Mouse (Mus musculus): ENCODE measurements at regions not wholly inside any gene's neighbourhood (a gene's known extent, or its start where the extent isn't known, plus 50 kb on each side); places are given as distances from the start of the nearest gene placed in this dataset.

DNA sequence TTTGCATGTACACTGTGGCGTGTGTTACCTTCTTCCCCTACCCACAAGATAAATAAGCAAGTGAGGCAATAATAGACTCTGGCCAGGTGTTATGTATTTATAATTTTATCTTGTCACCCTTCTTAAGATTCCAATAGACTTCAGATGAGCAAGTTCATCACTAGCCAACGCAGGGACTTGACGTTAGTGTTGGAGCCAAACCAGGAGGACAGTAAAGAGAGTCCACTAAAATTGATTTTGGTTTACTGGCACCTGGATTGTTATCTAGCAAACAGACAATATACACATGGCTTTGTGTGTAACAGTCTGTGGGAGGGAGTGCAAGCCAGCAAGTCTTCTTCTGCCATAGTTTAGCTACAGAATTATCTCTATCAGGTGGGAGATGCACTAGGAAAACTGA lies 236.0 kb downstream of the Ndfip2 start:
- no peak for TF ChIP-seq CTCF (IDR thresholded peaks at IDR 0.05; ENCODE audit: low read depth)
- no peaks in the 10 kb centered on the region for H3K9me3 ChIP-seq (replicated peaks; ENCODE audit: low read length)
- H3K9ac ChIP-seq (ENCODE audit: low read depth, low read length) = no peak overlapping the region
- no peak for DNase-seq (ENCODE audit: low spot score)
- ATAC-seq (replicated peaks; ENCODE audit: low FRiP score, low read depth) = no peak
- WGBS = 86% methylated on average over 3 of the region's 3 CpGs
- H3K27ac ChIP-seq = no peak overlapping the region
- no peaks in the 10 kb centered on the region for H3K36me3 ChIP-seq (ENCODE audit: insufficient read depth, low read length)
- H3K27me3 ChIP-seq (ENCODE audit: insufficient read depth, low read length) = no peaks in the 10 kb centered on the region
- H3K4me2 ChIP-seq (ENCODE audit: low read length) = no peak overlapping the region
- H3K4me1 ChIP-seq (replicated peaks; ENCODE audit: insufficient read depth, low read length) = 0 out of 2 replicates have a peak, but pooled peaks cover 5% of the 10 kb centered on the region
- H3K4me3 ChIP-seq (replicated peaks; ENCODE audit: low read depth, low read length) = no peak overlapping the region

GRCm38 (mm10) chr14:105490158-105490557 lies 231.8 kb downstream of the Ndfip2 start:
- no peak overlapping the region for H3K27ac ChIP-seq
- no peak overlapping the region for H3K4me3 ChIP-seq (replicated peaks; ENCODE audit: low read depth, low read length)
- H3K4me1 ChIP-seq (replicated peaks; ENCODE audit: insufficient read depth, low read length) = no peaks in the 10 kb centered on the region
- H3K27me3 ChIP-seq (ENCODE audit: insufficient read depth, low read length) = no peaks in the 10 kb centered on the region
- H3K9me3 ChIP-seq (replicated peaks; ENCODE audit: low read length) = no peaks in the 10 kb centered on the region
- ATAC-seq (replicated peaks; ENCODE audit: low FRiP score, low read depth) = no peak
- no peak for DNase-seq (ENCODE audit: low spot score)
- 59% methylated on average over 3 of the region's 3 CpGs for WGBS
- no peak overlapping the region for H3K9ac ChIP-seq (ENCODE audit: low read depth, low read length)
- TF ChIP-seq CTCF (IDR thresholded peaks at IDR 0.05; ENCODE audit: low read depth) = no peak
- H3K36me3 ChIP-seq (ENCODE audit: insufficient read depth, low read length) = no peaks in the 10 kb centered on the region
- no peak overlapping the region for H3K4me2 ChIP-seq (ENCODE audit: low read length)

DNA sequence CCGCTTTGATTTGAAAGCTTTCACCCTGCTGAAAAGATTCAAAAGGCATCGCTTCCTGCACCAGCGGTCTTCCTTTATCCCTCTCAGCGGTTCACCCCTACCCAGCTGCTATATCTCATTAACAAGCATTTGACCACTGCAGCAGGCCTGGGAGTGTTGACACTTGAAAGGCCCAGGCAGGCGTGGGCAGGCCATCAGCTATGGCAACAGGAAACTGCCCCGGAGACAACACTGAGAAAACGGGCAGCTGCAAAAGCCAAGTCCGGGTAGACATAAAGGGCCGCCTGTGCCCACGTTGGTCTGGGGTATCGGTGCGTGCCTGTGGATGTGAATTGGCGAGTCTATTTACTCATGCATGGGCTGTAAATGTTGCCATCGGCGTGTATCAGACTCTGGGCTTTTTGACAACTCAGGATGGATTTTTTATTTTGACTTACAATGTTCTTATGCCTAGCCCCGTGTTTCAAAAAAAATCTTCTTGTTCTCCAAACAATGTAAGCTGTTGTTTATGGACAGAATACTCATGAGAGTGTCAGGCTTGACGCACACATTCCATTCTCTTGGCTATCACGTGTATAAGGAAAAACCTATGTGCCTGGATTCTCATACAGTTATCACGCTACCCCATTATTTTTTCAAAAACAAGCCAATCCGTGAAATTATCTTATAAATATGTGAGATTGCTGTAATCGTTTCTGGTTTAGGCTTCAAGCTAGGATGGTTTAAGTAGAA lies 225.1 kb downstream of the Ndfip2 start:
- WGBS = 14% methylated on average over 21 of the region's 21 CpGs
- peak overlapping the region; percentile 60 for H3K27ac ChIP-seq
- peak overlapping the region; percentile 62 for H3K4me2 ChIP-seq (ENCODE audit: low read length)
- H3K27me3 ChIP-seq (ENCODE audit: insufficient read depth, low read length) = no peaks in the 10 kb centered on the region
- peak; percentile 93 for ATAC-seq (replicated peaks; ENCODE audit: low FRiP score, low read depth)
- peak; percentile 89 for DNase-seq (ENCODE audit: low spot score)
- H3K9ac ChIP-seq (ENCODE audit: low read depth, low read length) = peak overlapping the region; percentile 23; the same call in 1 of the 2 replicates
- no peak for TF ChIP-seq CTCF (IDR thresholded peaks at IDR 0.05; ENCODE audit: low read depth)
- no peaks in the 10 kb centered on the region for H3K4me1 ChIP-seq (replicated peaks; ENCODE audit: insufficient read depth, low read length)
- peak overlapping the region; percentile 33 for H3K4me3 ChIP-seq (replicated peaks; ENCODE audit: low read depth, low read length)
- no peaks in the 10 kb centered on the region for H3K36me3 ChIP-seq (ENCODE audit: insufficient read depth, low read length)
- H3K9me3 ChIP-seq (replicated peaks; ENCODE audit: low read length) = no peaks in the 10 kb centered on the region

GRCm38 (mm10) chr14:105482644-105483351 lies 224.4 kb downstream of the Ndfip2 start:
- Histone ChIP-seq H3K27ac (peak overlapping the region; percentile 60), H3K4me2 (ENCODE audit: low read length) (peak overlapping the region; percentile 62), H3K27me3 (ENCODE audit: insufficient read depth, low read length) (no peaks in the 10 kb centered on the region), H3K4me3 (replicated peaks; ENCODE audit: low read depth, low read length) (peak overlapping the region; percentile 33), H3K9me3 (replicated peaks; ENCODE audit: low read length) (no peaks in the 10 kb centered on the region), H3K36me3 (ENCODE audit: insufficient read depth, low read length) (no peaks in the 10 kb centered on the region), H3K9ac (ENCODE audit: low read depth, low read length) (peak overlapping the region; percentile 23; the same call in 1 of the 2 replicates), H3K4me1 (replicated peaks; ENCODE audit: insufficient read depth, low read length) (no peaks in the 10 kb centered on the region)
- 3% methylated on average over 16 of the region's 16 CpGs for WGBS
- ATAC-seq (replicated peaks; ENCODE audit: low FRiP score, low read depth) (peak; percentile 20; the same call in 1 of the 2 replicates), DNase-seq (ENCODE audit: low spot score) (peak; percentile 64)
- TF ChIP-seq CTCF (IDR thresholded peaks at IDR 0.05; ENCODE audit: low read depth) = no peak

GRCm38 (mm10) chr14:105480048-105480447 lies 221.7 kb downstream of the Ndfip2 start:
- TF ChIP-seq CTCF (IDR thresholded peaks at IDR 0.05; ENCODE audit: low read depth) = no peak
- ATAC-seq (replicated peaks; ENCODE audit: low FRiP score, low read depth) (no peak), DNase-seq (ENCODE audit: low spot score) (no peak)
- no peaks in the 10 kb centered on the region for H3K27me3 ChIP-seq (ENCODE audit: insufficient read depth, low read length)
- no peak overlapping the region for H3K27ac ChIP-seq
- 75% methylated on average over 9 of the region's 9 CpGs for WGBS
- H3K4me2 ChIP-seq (ENCODE audit: low read length) = no peak overlapping the region
- H3K36me3 ChIP-seq (ENCODE audit: insufficient read depth, low read length) = no peaks in the 10 kb centered on the region
- H3K4me3 ChIP-seq (replicated peaks; ENCODE audit: low read depth, low read length) = no peak overlapping the region
- H3K4me1 ChIP-seq (replicated peaks; ENCODE audit: insufficient read depth, low read length) = no peaks in the 10 kb centered on the region
- no peaks in the 10 kb centered on the region for H3K9me3 ChIP-seq (replicated peaks; ENCODE audit: low read length)
- H3K9ac ChIP-seq (ENCODE audit: low read depth, low read length) = no peak overlapping the region

GRCm38 (mm10) chr14:105474991-105475553 lies 216.7 kb downstream of the Ndfip2 start:
- Histone ChIP-seq H3K27me3 (ENCODE audit: insufficient read depth, low read length) (no peaks in the 10 kb centered on the region), H3K27ac (no peak overlapping the region), H3K4me1 (replicated peaks; ENCODE audit: insufficient read depth, low read length) (no peaks in the 10 kb centered on the region), H3K36me3 (ENCODE audit: insufficient read depth, low read length) (no peaks in the 10 kb centered on the region), H3K4me2 (ENCODE audit: low read length) (no peak overlapping the region), H3K4me3 (replicated peaks; ENCODE audit: low read depth, low read length) (no peak overlapping the region), H3K9me3 (replicated peaks; ENCODE audit: low read length) (no peaks in the 10 kb centered on the region), H3K9ac (ENCODE audit: low read depth, low read length) (no peak overlapping the region)
- DNase-seq (ENCODE audit: low spot score) (peak; percentile 76), ATAC-seq (replicated peaks; ENCODE audit: low FRiP score, low read depth) (no peak)
- TF ChIP-seq CTCF (IDR thresholded peaks at IDR 0.05; ENCODE audit: low read depth) = peak; percentile 69
